ENCODE assay signal across 8 mouse cellular contexts in the genomic region with DNA sequence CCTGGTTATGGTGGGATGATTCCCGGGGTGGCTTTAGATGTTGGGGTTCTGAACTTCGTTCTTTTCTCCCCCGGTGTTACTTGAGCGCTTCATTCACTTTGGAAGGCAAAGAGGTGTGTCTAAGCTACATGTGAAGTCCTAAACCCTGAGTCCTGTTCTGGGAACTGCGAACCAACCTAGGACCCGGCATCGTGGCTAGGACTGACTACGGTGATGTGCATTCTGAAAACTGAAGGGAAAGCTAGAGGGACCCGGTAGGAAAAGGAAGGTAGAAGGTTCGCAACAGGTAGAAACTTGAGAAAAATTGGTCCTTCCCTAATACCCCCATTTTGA. TPM values are rescaled to one million over a fixed set of nuclear protein-coding genes. Genes with fewer than 3 reads are reported as not detected.
A peak's percentile ranks its signal among the peaks of the same experiment; 100 is the strongest.
DNase-seq lines count a peak whose midpoint lies in the region; ATAC-seq and TF ChIP-seq lines count a peak whose summit lies in the region.

No protein-coding gene starts in this region.

- H3K4me2 ChIP-seq in kidney, postnatal 0 days (ENCODE audit: low read length), result peak overlapping the region; percentile 64
- peak overlapping the region; percentile 91 for H3K4me2 ChIP-seq in hindbrain, embryonic 16.5 days (ENCODE audit: low read length)
- H3K4me2 ChIP-seq in midbrain, embryonic 16.5 days (ENCODE audit: low read length), result peak overlapping the region; percentile 87

- DNase-seq in kidney, postnatal 0 days (ENCODE audit: low spot score), result no peak
- no peak for DNase-seq in kidney, postnatal 25 days
- DNase-seq in layer of hippocampus, adult 11-12 months (ENCODE audit: low spot score), result no peak
- DNase-seq in adrenal gland, adult (ENCODE audit: inconsistent age in 2 of 2, low spot score in 1 of 2), result no peak

- H3K27me3 ChIP-seq in kidney, postnatal 0 days (ENCODE audit: insufficient read depth, low read length), result no peaks in the 10 kb centered on the region
- H3K27me3 ChIP-seq in hindbrain, embryonic 16.5 days (replicated peaks; ENCODE audit: control insufficient read depth, insufficient read depth, low read length), result no peaks in the 10 kb centered on the region
- H3K27me3 ChIP-seq in midbrain, embryonic 16.5 days (ENCODE audit: control insufficient read depth, insufficient read depth, low read depth, low read length), result no peaks in the 10 kb centered on the region

- TF ChIP-seq CTCF in kidney, postnatal 0 days (IDR thresholded peaks at IDR 0.05; ENCODE audit: low read depth), result 0 out of 2 replicates have a peak, but pooled peaks have one; percentile 4
- no peak for TF ChIP-seq CTCF in cortical plate, adult 2 months (IDR thresholded peaks at IDR 0.05; ENCODE audit: extremely low read depth, insufficient read depth, low read length)

- peak; percentile 54 for ATAC-seq in kidney, postnatal 0 days (replicated peaks; ENCODE audit: low FRiP score, low read depth)
- peak; percentile 67; the same call in 1 of the 2 replicates for ATAC-seq in hindbrain, embryonic 16.5 days
- ATAC-seq in midbrain, embryonic 16.5 days, result peak; percentile 77
- ATAC-seq in inflammation-experienced regulatory T-cells, adult 6 months, result no peak

- no peaks in the 10 kb centered on the region for H3K4me1 ChIP-seq in kidney, postnatal 0 days (replicated peaks; ENCODE audit: insufficient read depth, low read length)
- no peaks in the 10 kb centered on the region; the same call in 1 of the 2 replicates for H3K4me1 ChIP-seq in cortical plate, adult 2 months (ENCODE audit: control insufficient read depth, insufficient read depth, low read length)
- H3K4me1 ChIP-seq in hindbrain, embryonic 16.5 days (ENCODE audit: control insufficient read depth, insufficient read depth, low read depth, low read length), result peaks cover 15% of the 10 kb centered on the region
- H3K4me1 ChIP-seq in midbrain, embryonic 16.5 days (ENCODE audit: control insufficient read depth, insufficient read depth, low read length), result peaks cover 22% of the 10 kb centered on the region

- H3K27ac ChIP-seq in kidney, postnatal 0 days, result peak overlapping the region; percentile 97
- no peak overlapping the region for H3K27ac ChIP-seq in cortical plate, adult 2 months (ENCODE audit: insufficient read depth, low read length)
- peak overlapping the region; percentile 68 for H3K27ac ChIP-seq in hindbrain, embryonic 16.5 days (ENCODE audit: low read depth, low read length)
- H3K27ac ChIP-seq in midbrain, embryonic 16.5 days (ENCODE audit: low read length), result peak overlapping the region; percentile 96

- no peak for TF ChIP-seq POLR2A in cortical plate, adult 2 months (IDR thresholded peaks at IDR 0.05; ENCODE audit: extremely low read depth, insufficient read depth, low read length)

- H3K4me3 ChIP-seq in kidney, postnatal 0 days (replicated peaks; ENCODE audit: low read depth, low read length), result peak overlapping the region; percentile 91
- H3K4me3 ChIP-seq in cortical plate, adult 2 months (ENCODE audit: insufficient read depth, low read length), result peak overlapping the region; percentile 47
- peak overlapping the region; percentile 96 for H3K4me3 ChIP-seq in hindbrain, embryonic 16.5 days (ENCODE audit: low read length)
- H3K4me3 ChIP-seq in midbrain, embryonic 16.5 days (ENCODE audit: low read depth, low read length), result peak overlapping the region; percentile 97

- WGBS in kidney, postnatal 0 days, result 0% methylated on average over 10 of the region's 10 CpGs
- 1% methylated on average over 10 of the region's 10 CpGs for WGBS in hindbrain, embryonic 16.5 days
- WGBS in midbrain, embryonic 16.5 days, result 0% methylated on average over 10 of the region's 10 CpGs

- no peaks in the 10 kb centered on the region for H3K36me3 ChIP-seq in kidney, postnatal 0 days (ENCODE audit: insufficient read depth, low read length)
- no peaks in the 10 kb centered on the region for H3K36me3 ChIP-seq in hindbrain, embryonic 16.5 days (ENCODE audit: control insufficient read depth, insufficient read depth, low read length)
- no peaks in the 10 kb centered on the region for H3K36me3 ChIP-seq in midbrain, embryonic 16.5 days (ENCODE audit: control insufficient read depth, insufficient read depth, low read length)

- H3K9ac ChIP-seq in kidney, postnatal 0 days (ENCODE audit: low read depth, low read length), result peak overlapping the region; percentile 97
- peak overlapping the region; percentile 99 for H3K9ac ChIP-seq in hindbrain, embryonic 16.5 days (ENCODE audit: low read depth, low read length)
- peak overlapping the region; percentile 86 for H3K9ac ChIP-seq in midbrain, embryonic 16.5 days (ENCODE audit: low read depth, low read length)

- H3K9me3 ChIP-seq in kidney, postnatal 0 days (replicated peaks; ENCODE audit: low read length), result no peaks in the 10 kb centered on the region
- no peaks in the 10 kb centered on the region for H3K9me3 ChIP-seq in hindbrain, embryonic 16.5 days (ENCODE audit: control insufficient read depth, low read length)
- H3K9me3 ChIP-seq in midbrain, embryonic 16.5 days (replicated peaks; ENCODE audit: control insufficient read depth, low read length, poor library complexity, severe bottlenecking), result no peaks in the 10 kb centered on the region

RNA-seq across cellular contexts. Expression of a gene that starts 0.4 kb away (rescaled TPM):
- 29.5 and 29.7 TPM in 2 replicates for polyA plus RNA-seq in kidney, postnatal 0 days (2015; fragmentation: Nextera tagmentation; extraction: Ambion mirVana)
- polyA plus RNA-seq in cortical plate, adult 2 months (2012; rRNA removed), result 31.3 TPM in 2 replicates
- 27.0 and 28.7 TPM in 2 replicates for polyA plus RNA-seq in hindbrain, embryonic 16.5 days (2015; fragmentation: Nextera tagmentation; extraction: Ambion mirVana)
- polyA plus RNA-seq in midbrain, embryonic 16.5 days (2015; fragmentation: Nextera tagmentation; extraction: Ambion mirVana), result 30.3 and 30.5 TPM in 2 replicates
- polyA plus RNA-seq in inflammation-experienced regulatory T-cells, adult 6 months (2017; shearing (Covaris generic)), result 10 to 100 TPM; 24.3 to 36.3 (median 28.2) TPM

Comparison
In these comparisons a context has a peak if more than half of its experiments do, and no peak if none do; other contexts are left out.
1. H3K4me3 ChIP-seq: peak in every context shown above with its lines; median percentile 97 in midbrain, embryonic 16.5 days; 96 in hindbrain, embryonic 16.5 days; 91 in kidney, postnatal 0 days; 47 in cortical plate, adult 2 months.